Mouse (Mus musculus) CD8-positive naive resting alpha-beta T cell, adult 2 months (primary cell): ENCODE measurements around the gene Maneal.

Experiments
- DNase-seq, 2 experiments: peaks; one replicate each; pipeline ENCODE4 v3.0.0; 2022; ENCODE audit warnings: low read depth in 2 of 2, low spot score in 2 of 2

Maneal gene

GRCm38 (mm10) chr4:124861283-124862188, at the start of gene Maneal:
TSS of gene Maneal (minus strand) at chr4:124862171.
- no peak for DNase-seq

- no peak for DNase-seq
Observed at GRCm38 (mm10) chr4:124905971-124906822, 44.2 kb upstream of the Maneal start.

DNA sequence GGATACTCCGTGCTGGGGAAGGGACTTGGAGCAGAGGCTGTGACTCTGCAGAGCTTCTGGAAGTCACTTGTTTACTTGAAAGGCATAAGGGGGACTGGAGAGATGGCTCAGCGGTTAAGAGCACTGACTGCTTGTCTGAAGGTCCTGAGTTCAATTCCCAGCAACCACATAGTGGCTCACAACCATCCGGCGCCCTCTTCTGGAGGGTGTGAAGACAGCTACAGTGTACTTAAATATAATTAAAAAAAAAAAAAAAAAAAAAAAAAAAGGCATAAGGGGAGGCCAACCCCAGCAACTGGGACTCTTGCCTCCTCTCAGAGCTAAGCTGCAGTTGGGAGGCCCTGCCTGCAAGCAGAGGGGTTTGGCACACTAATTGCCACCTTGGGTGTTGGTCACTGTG, 43.4 kb upstream of the Maneal start:
- DNase-seq: no peak

GRCm38 (mm10) chr4:124899906-124900305, 37.9 kb upstream of the Maneal start:
- no peak for DNase-seq

GRCm38 (mm10) chr4:124898428-124898827, 36.5 kb upstream of the Maneal start:
- no peak for DNase-seq

DNA sequence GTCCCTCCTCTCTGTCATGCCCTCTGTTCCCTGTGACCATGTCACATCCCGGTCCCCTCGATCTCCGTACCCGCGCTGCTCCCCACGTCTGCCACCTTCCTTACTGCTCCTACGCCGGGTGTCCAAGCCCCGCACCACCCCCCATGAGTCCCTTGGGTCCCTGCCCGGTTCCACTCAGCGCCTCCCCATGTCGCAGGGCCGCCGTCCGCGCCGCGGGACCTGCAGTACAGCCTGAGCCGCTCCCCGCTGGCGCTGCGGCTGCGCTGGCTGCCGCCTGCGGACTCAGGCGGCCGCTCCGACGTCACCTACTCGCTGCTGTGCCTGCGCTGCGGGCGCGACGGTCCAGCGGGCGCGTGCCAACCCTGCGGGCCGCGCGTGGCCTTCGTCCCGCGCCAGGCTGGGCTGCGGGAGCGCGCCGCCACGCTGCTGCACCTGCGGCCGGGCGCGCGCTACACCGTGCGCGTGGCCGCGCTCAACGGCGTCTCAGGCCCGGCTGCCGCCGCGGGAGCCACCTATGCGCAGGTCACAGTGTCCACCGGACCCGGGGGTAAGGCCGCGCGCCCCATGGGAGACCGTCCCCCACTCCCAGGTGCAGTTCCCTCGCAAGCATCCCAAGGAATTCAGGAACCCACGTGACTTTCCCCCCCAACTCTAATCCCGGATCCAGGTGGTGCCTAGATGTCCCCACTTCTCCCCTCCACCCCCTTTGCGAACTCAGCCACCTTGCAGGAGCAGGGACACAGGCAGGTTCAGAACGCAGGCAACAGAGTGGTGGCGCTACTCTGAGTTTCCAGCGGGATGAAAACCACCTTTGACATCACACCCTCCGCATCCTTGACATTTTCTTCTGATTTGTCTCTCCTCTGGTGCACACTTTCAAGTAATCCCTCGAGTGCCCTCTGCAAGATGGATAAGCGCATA, 32.8 kb upstream of the Maneal start:
- DNase-seq: no peak

GRCm38 (mm10) chr4:124893769-124894168, 31.8 kb upstream of the Maneal start:
- DNase-seq: no peak

DNA sequence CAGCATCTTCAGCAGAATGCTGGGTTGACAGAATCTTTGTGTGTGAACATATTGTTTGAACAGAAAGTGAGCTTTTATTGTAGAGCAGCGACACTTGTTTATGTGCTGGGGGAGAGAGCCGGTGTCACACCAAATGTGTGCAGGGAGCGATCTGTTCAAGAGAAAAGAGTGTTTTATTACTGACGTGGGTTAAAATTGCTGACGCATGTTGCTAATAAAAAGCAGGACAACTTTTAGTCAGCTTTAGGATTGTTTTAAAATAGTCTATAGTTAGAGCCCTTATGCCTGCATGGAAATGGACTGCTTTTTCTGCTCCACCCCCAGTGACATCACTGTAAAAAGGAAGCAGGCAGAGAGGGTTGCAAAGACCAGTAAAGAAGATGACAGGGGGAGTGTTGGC, 28.9 kb upstream of the Maneal start:
- DNase-seq: no peak

- no peak for DNase-seq
Observed at GRCm38 (mm10) chr4:124889935-124890334, 28.0 kb upstream of the Maneal start.

GRCm38 (mm10) chr4:124888702-124889101, 26.7 kb upstream of the Maneal start:
- DNase-seq: no peak

DNA sequence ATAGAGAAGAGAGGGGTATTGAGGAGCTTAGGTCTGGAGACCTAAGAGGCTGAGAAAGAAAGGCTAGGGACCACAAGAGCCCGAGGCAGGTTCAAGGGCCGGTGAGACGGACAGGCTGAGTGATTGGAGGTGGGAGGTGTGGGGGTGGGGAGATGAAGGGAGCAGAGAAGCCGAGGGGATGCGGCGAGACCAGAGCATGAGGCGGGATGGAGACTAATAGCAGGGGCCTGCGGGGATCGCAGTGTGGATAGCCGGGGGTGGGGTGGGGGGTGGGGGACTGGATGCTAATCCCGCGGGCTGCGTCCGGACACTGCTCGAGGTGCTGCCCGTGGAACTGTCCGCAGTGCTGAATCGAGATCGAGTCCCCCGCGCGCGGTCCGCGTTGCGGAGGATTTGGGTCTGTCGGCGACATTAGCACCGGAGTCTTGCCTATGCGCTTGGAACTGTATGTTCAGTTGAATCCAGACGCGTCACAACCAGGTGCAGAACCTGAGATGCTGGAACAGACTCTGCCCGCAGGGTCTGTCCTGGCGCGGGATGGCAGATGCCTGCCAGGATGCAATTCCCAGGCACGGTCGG, 20.3 kb upstream of the Maneal start:
- no peak for DNase-seq

- DNase-seq: no peak
Observed at GRCm38 (mm10) chr4:124881341-124881908, 19.5 kb upstream of the Maneal start.

- DNase-seq: no peak
Observed at GRCm38 (mm10) chr4:124880599-124880998, 18.6 kb upstream of the Maneal start, which contains the start of gene Epha10. TSS of gene Epha10 (plus strand) at chr4:124880899.

DNA sequence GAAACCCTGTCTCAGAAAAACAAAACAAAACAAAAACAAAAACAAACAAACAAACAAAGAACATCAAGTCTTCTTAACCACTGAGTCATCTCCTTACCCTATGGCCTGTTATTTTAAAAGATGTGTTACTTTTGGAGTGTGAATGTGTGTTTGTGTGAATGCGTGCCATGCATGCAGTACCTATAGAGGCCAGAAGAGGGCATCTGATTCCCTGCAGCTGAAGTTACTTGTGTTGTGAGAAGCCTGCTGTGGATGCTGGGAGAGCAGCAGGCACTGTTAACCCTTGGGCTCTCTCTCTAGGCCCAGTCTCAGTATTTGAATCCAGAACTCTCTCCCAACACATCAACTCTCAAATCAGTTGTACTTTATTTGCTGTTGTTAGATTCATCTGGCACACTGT, 10.7 kb upstream of the Maneal start:
- no peak for DNase-seq

DNA sequence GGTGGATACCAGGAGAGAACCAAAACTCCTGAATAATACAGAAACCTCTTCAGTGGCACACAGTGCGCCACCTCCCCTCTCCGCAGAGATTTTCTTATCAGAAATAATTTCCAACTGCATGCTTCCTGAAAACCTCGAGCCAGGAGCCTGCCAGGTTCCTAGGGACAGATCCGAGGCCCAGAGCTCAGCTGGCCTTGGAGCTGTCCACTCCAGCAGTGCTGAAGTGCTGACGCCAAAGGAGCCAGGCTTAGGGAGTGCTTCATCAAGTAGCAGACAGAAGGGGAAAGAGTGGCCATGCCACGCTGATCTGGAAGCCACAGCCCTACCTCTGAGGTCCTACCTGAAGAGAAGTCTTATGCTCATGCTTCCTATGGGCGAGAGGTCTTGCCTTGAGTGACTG, 1.5 kb downstream of the Maneal start:
- no peak for DNase-seq

- no peak for DNase-seq
Observed at GRCm38 (mm10) chr4:124858370-124858769, 3.6 kb downstream of the Maneal start.

GRCm38 (mm10) chr4:124856294-124856693, 5.7 kb downstream of the Maneal start:
- no peak for DNase-seq

GRCm38 (mm10) chr4:124850933-124851658, 10.9 kb downstream of the Maneal start, which contains the start of gene 1110065P20Rik:
TSS of gene 1110065P20Rik (minus strand) at chr4:124851196.
- DNase-seq: peak; percentile 41 to 42

GRCm38 (mm10) chr4:124850261-124850913, 11.6 kb downstream of the Maneal start, which contains the start of gene Yrdc:
TSS of gene Yrdc (plus strand) at chr4:124850679.
- peak; percentile 87 for DNase-seq
